18 mouse cellular contexts compared by ENCODE assay signal in genomic region chr4:105121081-105121480, GRCm38 (mm10). TPM values are rescaled to one million over a fixed set of nuclear protein-coding genes. Genes with fewer than 3 reads are reported as not detected.
DNase-seq lines count a peak whose midpoint lies in the region; ATAC-seq and TF ChIP-seq lines count a peak whose summit lies in the region.
"Had no signal": no experiment of that assay in that cellular context is flagged by ENCODE, and none has a peak within 500 bp of the region (broad histone marks: within the 10 kb centered on the region; RNA-seq: fewer than 3 reads in every experiment).

No protein-coding gene starts in this region.

- no peaks in the 10 kb centered on the region for H3K27me3 ChIP-seq in heart, embryonic 10.5 days (ENCODE audit: insufficient read depth, poor library complexity, severe bottlenecking)
- H3K27me3 ChIP-seq in heart, adult 2 months (ENCODE audit: control insufficient read depth, insufficient read depth, low read length): no peaks in the 10 kb centered on the region
- no peaks in the 10 kb centered on the region for H3K27me3 ChIP-seq in neural tube, embryonic 15.5 days (replicated peaks)
- H3K27me3 ChIP-seq: embryonic facial prominence, embryonic 13.5 days; forebrain, embryonic 15.5 days; hindbrain, embryonic 12.5 days; limb, embryonic 13.5 days; stomach, embryonic 15.5 days had no signal

- no peaks in the 10 kb centered on the region for H3K36me3 ChIP-seq in heart, embryonic 10.5 days
- no peaks in the 10 kb centered on the region for H3K36me3 ChIP-seq in heart, adult 2 months (ENCODE audit: control insufficient read depth, insufficient read depth, low read length)
- H3K36me3 ChIP-seq in neural tube, embryonic 15.5 days: no peaks in the 10 kb centered on the region
- H3K36me3 ChIP-seq: embryonic facial prominence, embryonic 13.5 days; forebrain, embryonic 15.5 days; hindbrain, embryonic 12.5 days; limb, embryonic 13.5 days; liver, embryonic 13.5 days; stomach, embryonic 15.5 days had no signal

- no peak overlapping the region for H3K27ac ChIP-seq in heart, embryonic 10.5 days
- no peak overlapping the region for H3K27ac ChIP-seq in heart, adult 2 months
- H3K27ac ChIP-seq in left cerebral cortex, adult 2 months: no peak overlapping the region
- no peak overlapping the region for H3K27ac ChIP-seq in neural tube, embryonic 15.5 days (replicated peaks)
- H3K27ac ChIP-seq: embryonic facial prominence, embryonic 13.5 days; forebrain, embryonic 15.5 days; hindbrain, embryonic 12.5 days; limb, embryonic 13.5 days; liver, embryonic 13.5 days; stomach, embryonic 15.5 days had no signal

- no peak overlapping the region for H3K4me2 ChIP-seq in neural tube, embryonic 15.5 days
- H3K4me2 ChIP-seq: embryonic facial prominence, embryonic 13.5 days; forebrain, embryonic 15.5 days; hindbrain, embryonic 12.5 days; limb, embryonic 13.5 days; liver, embryonic 13.5 days; lung, embryonic 14.5 days; stomach, embryonic 15.5 days had no signal

- intact Hi-C loops in heart, adult 2 months (cut with DNase I): loop anchor here (5.0 to 10.0 kb wide), 2 partner anchors 46 to 89 kb away; no protein-coding TSS in a partner anchor
- intact Hi-C loops in left cerebral cortex, postnatal 25 days (cut with DNase I): loop anchor here (5.0 kb wide), 1 partner anchor 209 kb away; the partner anchor contains the start of gene Fyb2
- intact Hi-C loops in left cerebral cortex, adult 2 months (cut with DNase I): loop anchor here (5.0 kb wide), 2 partner anchors 89 to 209 kb away; partner anchors contain the start of gene Fyb2

- no peak for TF ChIP-seq CTCF in heart, adult 2 months (IDR thresholded peaks at IDR 0.05)
- no peak for TF ChIP-seq CTCF in left cerebral cortex, adult 2 months (IDR thresholded peaks at IDR 0.05)
- TF ChIP-seq CTCF in brain, embryonic 14.5 days (IDR thresholded peaks at IDR 0.05; ENCODE audit: borderline replicate concordance, extremely low read depth, insufficient read depth, insufficient read length): no peak

- H3K79me2 ChIP-seq in heart, adult 2 months (replicated peaks; ENCODE audit: control insufficient read depth, insufficient read depth, low read length): no peaks in the 10 kb centered on the region

- H3K9ac ChIP-seq in heart, adult 2 months (ENCODE audit: low read depth, low read length): no peak overlapping the region
- H3K9ac ChIP-seq in neural tube, embryonic 15.5 days (replicated peaks): no peak overlapping the region
- H3K9ac ChIP-seq: embryonic facial prominence, embryonic 13.5 days; forebrain, embryonic 15.5 days; hindbrain, embryonic 12.5 days; limb, embryonic 13.5 days; liver, embryonic 13.5 days; lung, embryonic 14.5 days; stomach, embryonic 15.5 days had no signal

- no peak for TF ChIP-seq EP300 in heart, adult 2 months (IDR thresholded peaks at IDR 0.05; ENCODE audit: insufficient read depth, low read depth, low read length)

- WGBS in heart, embryonic 10.5 days: 79% methylated on average over 6 of the region's 6 CpGs
- WGBS in heart, adult 2 months: 74% methylated on average over 6 of the region's 6 CpGs
- 50% methylated on average over 6 of the region's 6 CpGs for WGBS in neural tube, embryonic 15.5 days

- no peak overlapping the region for H3K4me3 ChIP-seq in heart, embryonic 10.5 days
- H3K4me3 ChIP-seq in heart, adult 2 months: no peak overlapping the region
- no peak overlapping the region for H3K4me3 ChIP-seq in left cerebral cortex, adult 2 months
- H3K4me3 ChIP-seq in neural tube, embryonic 15.5 days (replicated peaks): no peak overlapping the region
- H3K4me3 ChIP-seq: embryonic facial prominence, embryonic 13.5 days; forebrain, embryonic 15.5 days; hindbrain, embryonic 12.5 days; limb, embryonic 13.5 days; liver, embryonic 13.5 days; stomach, embryonic 15.5 days had no signal

- H3K9me3 ChIP-seq in heart, embryonic 10.5 days: no peaks in the 10 kb centered on the region
- H3K9me3 ChIP-seq in neural tube, embryonic 15.5 days (replicated peaks): no peaks in the 10 kb centered on the region
- H3K9me3 ChIP-seq: embryonic facial prominence, embryonic 13.5 days; forebrain, embryonic 15.5 days; hindbrain, embryonic 12.5 days; limb, embryonic 13.5 days; liver, embryonic 13.5 days; stomach, embryonic 15.5 days had no signal

- TF ChIP-seq POLR2A in heart, adult 2 months (IDR thresholded peaks at IDR 0.05; ENCODE audit: insufficient read depth, low read depth, low read length): no peak
- TF ChIP-seq POLR2A in brain, embryonic 14.5 days (IDR thresholded peaks at IDR 0.05; ENCODE audit: borderline replicate concordance, extremely low read depth, insufficient read depth, insufficient read length, poor library complexity, severe bottlenecking): no peak

- ATAC-seq in neural tube, embryonic 15.5 days (ENCODE audit: low FRiP score): no peak
- ATAC-seq: forebrain, embryonic 15.5 days had no signal

- peaks cover 13% of the 10 kb centered on the region; the same call in 1 of the 2 replicates for H3K4me1 ChIP-seq in heart, embryonic 10.5 days
- no peaks in the 10 kb centered on the region for H3K4me1 ChIP-seq in heart, adult 2 months (ENCODE audit: control insufficient read depth, insufficient read depth, low read length)
- H3K4me1 ChIP-seq in neural tube, embryonic 15.5 days: no peaks in the 10 kb centered on the region
- H3K4me1 ChIP-seq: forebrain, embryonic 15.5 days; limb, embryonic 13.5 days; liver, embryonic 13.5 days; stomach, embryonic 15.5 days had no signal

- peak; percentile 64 for DNase-seq in heart, embryonic 10.5 days (ENCODE audit: low spot score)
- DNase-seq in heart, adult 2 months: no peak
- peak; percentile 21 to 74 for DNase-seq in left cerebral cortex, postnatal 25 days (ENCODE audit: low spot score in 2 of 2)
- DNase-seq in left cerebral cortex, adult 2 months (ENCODE audit: extremely low spot score in 1 of 2, low spot score in 2 of 2): no peak
- peak; percentile 64 for DNase-seq in brain, adult 2 months (ENCODE audit: low read depth, low spot score)
- DNase-seq in brain, embryonic 14.5 days (ENCODE audit: low read depth): peak; percentile 49
- DNase-seq: cerebellum, adult 9-10 months; kidney, adult 8-10 months; kidney, postnatal 14 days; liver, embryonic 13.5 days; lung, embryonic 14.5 days; lung, postnatal 36 days had no signal

RNA-seq across cellular contexts. Expression of gene Prkaa2, which starts 11.4 kb away (rescaled TPM):
- 21.2 and 40.2 TPM in 2 replicates for polyA plus RNA-seq in heart, embryonic 10.5 days (2016; fragmentation: Nextera tagmentation; extraction: Ambion mirVana)
- 10 to 100 TPM; 76.5 to 84.3 TPM for total RNA-seq in heart, adult 2 months (2021)
- polyA plus RNA-seq in heart, adult 2 months (2012; rRNA removed): 21.6 and 48.2 TPM in 2 replicates
- 10 to 100 TPM; 31.0 to 31.6 TPM for total RNA-seq in left cerebral cortex, postnatal 25 days (2021)
- 10 to 100 TPM; 31.0 to 35.7 TPM for total RNA-seq in left cerebral cortex, adult 2 months (2021)
- polyA plus RNA-seq in brain, embryonic 14.5 days (2012; rRNA removed): 8.5 and 11.8 TPM in 2 replicates
- 9.6 and 10.7 TPM in 2 replicates for polyA plus RNA-seq in neural tube, embryonic 15.5 days (2015; fragmentation: Nextera tagmentation; extraction: Ambion mirVana)

RNA-seq across cellular contexts. Expression of gene Plpp3, which starts 36.1 kb away (rescaled TPM):
- polyA plus RNA-seq in heart, embryonic 10.5 days (2016; fragmentation: Nextera tagmentation; extraction: Ambion mirVana): 22.9 and 38.5 TPM in 2 replicates
- total RNA-seq in heart, adult 2 months (2021): 10 to 100 TPM; 64.8 to 74.0 TPM
- 76.9 and 92.0 TPM in 2 replicates for polyA plus RNA-seq in heart, adult 2 months (2012; rRNA removed)
- 100 to 1,000 TPM; 163 to 170 TPM for total RNA-seq in left cerebral cortex, postnatal 25 days (2021)
- 100 to 1,000 TPM; 153 to 180 TPM for total RNA-seq in left cerebral cortex, adult 2 months (2021)
- 58.9 and 61.5 TPM in 2 replicates for polyA plus RNA-seq in brain, embryonic 14.5 days (2012; rRNA removed)
- polyA plus RNA-seq in neural tube, embryonic 15.5 days (2015; fragmentation: Nextera tagmentation; extraction: Ambion mirVana): 72.6 and 73.6 TPM in 2 replicates

Comparison
In these comparisons a context has a peak if more than half of its experiments do, and no peak if none do; other contexts are left out.
1. DNase-seq: peak in heart, embryonic 10.5 days (single experiment), left cerebral cortex, postnatal 25 days (2 of 2), brain, adult 2 months (single experiment) and brain, embryonic 14.5 days (single experiment); none in heart, adult 2 months (0 of 2) and left cerebral cortex, adult 2 months (0 of 2).